Mouse (Mus musculus): ENCODE data around the gene Lctl. TPM values are rescaled to one million over a fixed set of nuclear protein-coding genes. Genes with fewer than 3 reads are reported as not detected.

Gene Lctl
- total and polyA plus RNA-seq, 3 experiments, result 0.54 TPM; not detected in 2

DNA sequence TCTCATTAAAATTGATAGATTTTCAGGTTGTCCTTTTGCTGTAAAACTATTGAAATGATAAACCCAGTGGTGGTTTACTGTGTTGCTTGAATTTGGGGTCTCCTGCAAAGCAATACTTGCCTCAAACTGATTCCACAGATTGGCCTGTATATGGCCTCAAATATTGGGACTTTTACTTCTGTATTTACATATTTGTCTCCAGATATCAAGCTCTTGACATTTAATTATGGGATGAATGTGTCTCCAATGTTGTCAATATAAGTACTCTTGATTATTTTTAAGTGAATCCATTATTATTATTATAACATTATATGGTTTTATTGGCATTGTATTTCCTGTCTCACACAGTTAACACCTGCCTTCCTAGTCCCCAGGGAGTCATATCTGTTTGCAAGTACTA, 57.4 kb downstream of the Lctl start:
- H3K27ac ChIP-seq (ENCODE audit: control insufficient read depth, low read depth, low read length), result peak overlapping the region; percentile 94
- TF ChIP-seq GATA1 (IDR thresholded peaks at IDR 0.05; ENCODE audit: low read depth, low read length), result no peak
- 0 out of 4 replicates have a peak, but pooled peaks of 1 of the 2 experiments have one; percentile 14 for TF ChIP-seq POLR2A (IDR thresholded peaks at IDR 0.05; ENCODE audit: control insufficient read depth in 1 of 2, insufficient read depth in 1 of 2, low read depth in 1 of 2, low read length in 2 of 2, poor library complexity in 1 of 2)
- no peaks in the 10 kb centered on the region for H3K27me3 ChIP-seq (ENCODE audit: control insufficient read depth in 1 of 2, insufficient read depth in 2 of 2, low read length in 2 of 2)
- H3K36me3 ChIP-seq (ENCODE audit: control insufficient read depth in 1 of 2, insufficient read depth in 2 of 2, low read length in 2 of 2), result peaks cover 29 to 43% of the 10 kb centered on the region in 2 experiments
- peaks cover 0 to 11% of the 10 kb centered on the region in 2 experiments; a peak in 3 of 4 replicates for H3K4me1 ChIP-seq (ENCODE audit: control insufficient read depth in 1 of 2, insufficient read depth in 2 of 2, low read length in 2 of 2)
- peak; percentile 50 for DNase-seq (ENCODE audit: low read depth, low spot score)
- no peaks in the 10 kb centered on the region for H3K9me3 ChIP-seq (replicated peaks; ENCODE audit: insufficient read depth, low read length)
- H3K9ac ChIP-seq (ENCODE audit: control insufficient read depth, low read depth, low read length, poor library complexity, severe bottlenecking), result peak overlapping the region; percentile 100
- H3K79me2 ChIP-seq (ENCODE audit: control insufficient read depth, insufficient read depth, low read length, poor library complexity), result peaks cover 60% of the 10 kb centered on the region
- H3K4me3 ChIP-seq (ENCODE audit: control insufficient read depth in 1 of 2, insufficient read depth in 1 of 2, low read depth in 2 of 2, low read length in 2 of 2), result peak overlapping the region; percentile 74 to 100

DNA sequence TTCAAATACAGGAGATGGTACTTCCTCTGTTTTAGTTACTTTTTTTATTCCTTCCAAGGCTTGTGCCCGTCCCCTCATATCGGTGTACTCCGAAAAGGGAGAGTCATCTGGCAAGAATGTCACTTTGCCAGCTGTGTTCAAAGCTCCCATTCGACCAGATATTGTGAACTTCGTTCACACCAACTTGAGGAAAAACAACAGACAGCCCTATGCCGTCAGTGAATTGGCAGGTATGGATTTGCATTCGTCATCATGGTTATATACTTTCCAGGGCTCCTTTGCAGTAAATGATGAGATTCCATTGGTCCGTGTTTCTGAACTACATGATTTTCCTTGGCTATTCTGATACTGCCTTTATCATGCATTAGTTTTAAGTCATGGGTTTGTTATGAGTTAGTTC, 57.8 kb downstream of the Lctl start:
- H3K4me3 ChIP-seq (ENCODE audit: control insufficient read depth in 1 of 2, insufficient read depth in 1 of 2, low read depth in 2 of 2, low read length in 2 of 2), result peak overlapping the region; percentile 74 to 91
- peak overlapping the region; percentile 100 for H3K9ac ChIP-seq (ENCODE audit: control insufficient read depth, low read depth, low read length, poor library complexity, severe bottlenecking)
- no peaks in the 10 kb centered on the region for H3K27me3 ChIP-seq (ENCODE audit: control insufficient read depth in 1 of 2, insufficient read depth in 2 of 2, low read length in 2 of 2)
- H3K36me3 ChIP-seq (ENCODE audit: control insufficient read depth in 1 of 2, insufficient read depth in 2 of 2, low read length in 2 of 2), result peaks cover 29 to 46% of the 10 kb centered on the region in 2 experiments
- H3K4me1 ChIP-seq (ENCODE audit: control insufficient read depth in 1 of 2, insufficient read depth in 2 of 2, low read length in 2 of 2), result peaks cover 0 to 11% of the 10 kb centered on the region in 2 experiments; a peak in 3 of 4 replicates
- H3K9me3 ChIP-seq (replicated peaks; ENCODE audit: insufficient read depth, low read length), result no peaks in the 10 kb centered on the region
- peak overlapping the region; percentile 68 for H3K27ac ChIP-seq (ENCODE audit: control insufficient read depth, low read depth, low read length)
- TF ChIP-seq CHD1 (IDR thresholded peaks at IDR 0.05; ENCODE audit: low read depth, low read length) (0 out of 2 replicates have a peak, but pooled peaks have one; percentile 70), TCF12 (IDR thresholded peaks at IDR 0.05; ENCODE audit: low read depth, low read length) (no peak), POLR2AphosphoS5 (IDR thresholded peaks at IDR 0.05; ENCODE audit: borderline replicate concordance, low read depth, low read length) (no peak), ZC3H11A (IDR thresholded peaks at IDR 0.05; ENCODE audit: low read depth, low read length) (no peak), NELFE (IDR thresholded peaks at IDR 0.05; ENCODE audit: low read depth, low read length) (no peak), SIN3A (IDR thresholded peaks at IDR 0.05; ENCODE audit: low read length) (no peak), TBP (IDR thresholded peaks at IDR 0.05; ENCODE audit: low read depth, low read length) (no peak), RAD21 (IDR thresholded peaks at IDR 0.05; ENCODE audit: low read depth, low read length) (no peak)
- H3K79me2 ChIP-seq (ENCODE audit: control insufficient read depth, insufficient read depth, low read length, poor library complexity), result peaks cover 59% of the 10 kb centered on the region
- no peak for DNase-seq (ENCODE audit: low read depth, low spot score)

DNA sequence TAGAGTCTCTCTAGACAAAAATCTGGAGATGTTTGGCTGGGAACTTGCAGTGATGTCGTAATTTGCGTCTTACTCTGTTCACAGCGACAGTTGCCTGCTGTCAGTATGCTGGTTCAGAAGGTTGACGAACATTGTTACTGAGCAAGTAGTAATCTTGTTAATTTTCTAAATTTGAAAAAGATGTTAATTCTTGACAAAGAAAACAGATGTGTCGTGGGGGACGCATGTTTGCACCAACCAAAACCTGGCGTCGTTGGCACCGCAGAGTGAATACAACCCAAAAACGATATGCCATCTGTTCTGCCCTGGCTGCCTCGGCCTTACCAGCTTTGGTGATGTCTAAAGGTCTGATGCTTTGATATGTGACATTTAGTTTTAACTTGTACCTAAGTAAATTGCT, 58.4 kb downstream of the Lctl start:
- Histone ChIP-seq H3K9ac (ENCODE audit: control insufficient read depth, low read depth, low read length, poor library complexity, severe bottlenecking) (peak overlapping the region; percentile 100), H3K79me2 (ENCODE audit: control insufficient read depth, insufficient read depth, low read length, poor library complexity) (peaks cover 57% of the 10 kb centered on the region), H3K36me3 (ENCODE audit: control insufficient read depth in 1 of 2, insufficient read depth in 2 of 2, low read length in 2 of 2) (peaks cover 30 to 43% of the 10 kb centered on the region in 2 experiments), H3K9me3 (replicated peaks; ENCODE audit: insufficient read depth, low read length) (no peaks in the 10 kb centered on the region), H3K27me3 (ENCODE audit: control insufficient read depth in 1 of 2, insufficient read depth in 2 of 2, low read length in 2 of 2) (no peaks in the 10 kb centered on the region), H3K4me3 (ENCODE audit: control insufficient read depth in 1 of 2, insufficient read depth in 1 of 2, low read depth in 2 of 2, low read length in 2 of 2) (peak overlapping the region; percentile 74 to 91), H3K4me1 (ENCODE audit: control insufficient read depth in 1 of 2, insufficient read depth in 2 of 2, low read length in 2 of 2) (peaks cover 0 to 8% of the 10 kb centered on the region in 2 experiments; a peak in 3 of 4 replicates), H3K27ac (ENCODE audit: control insufficient read depth, low read depth, low read length) (peak overlapping the region; percentile 68)
- peak; percentile 30 for DNase-seq (ENCODE audit: low read depth, low spot score)
- TF ChIP-seq MEF2A (IDR thresholded peaks at IDR 0.05; ENCODE audit: extremely low read depth, insufficient replicate concordance, low read depth, low read length, poor library complexity, severe bottlenecking) (no peak), USF2 (IDR thresholded peaks at IDR 0.05; ENCODE audit: borderline replicate concordance in 1 of 2, insufficient read depth in 1 of 2, low read depth in 1 of 2, low read length in 2 of 2) (no peak), EP300 (IDR thresholded peaks at IDR 0.05; ENCODE audit: low read depth in 1 of 2, low read length in 2 of 2) (no peak), RAD21 (IDR thresholded peaks at IDR 0.05; ENCODE audit: low read depth, low read length) (no peak), TAL1 (IDR thresholded peaks at IDR 0.05; ENCODE audit: low read length) (no peak), ZC3H11A (IDR thresholded peaks at IDR 0.05; ENCODE audit: low read depth, low read length) (no peak), NRF1 (IDR thresholded peaks at IDR 0.05; ENCODE audit: insufficient read depth, low read depth, low read length, poor library complexity, severe bottlenecking) (no peak), GATA1 (IDR thresholded peaks at IDR 0.05; ENCODE audit: low read depth, low read length) (no peak), MXI1 (IDR thresholded peaks at IDR 0.05; ENCODE audit: low read depth, low read length) (no peak), SIN3A (IDR thresholded peaks at IDR 0.05; ENCODE audit: low read length) (peak; percentile 8; the same call in 1 of the 2 replicates), ZMIZ1 (IDR thresholded peaks at IDR 0.05; ENCODE audit: low read depth, low read length) (0 out of 2 replicates have a peak, but pooled peaks have one; percentile 4), ZNF384 (IDR thresholded peaks at IDR 0.05; ENCODE audit: low read depth, low read length) (no peak), MAX (IDR thresholded peaks at IDR 0.05; ENCODE audit: low read length) (no peak), MAFK (IDR thresholded peaks at IDR 0.05; ENCODE audit: borderline replicate concordance, low read depth, low read length) (no peak)
